Mouse (Mus musculus): Measurements from ENCODE around the gene Gm45234.
A peak's percentile ranks its signal among the peaks of the same experiment; 100 is the strongest.

Gene Gm45234

DNA sequence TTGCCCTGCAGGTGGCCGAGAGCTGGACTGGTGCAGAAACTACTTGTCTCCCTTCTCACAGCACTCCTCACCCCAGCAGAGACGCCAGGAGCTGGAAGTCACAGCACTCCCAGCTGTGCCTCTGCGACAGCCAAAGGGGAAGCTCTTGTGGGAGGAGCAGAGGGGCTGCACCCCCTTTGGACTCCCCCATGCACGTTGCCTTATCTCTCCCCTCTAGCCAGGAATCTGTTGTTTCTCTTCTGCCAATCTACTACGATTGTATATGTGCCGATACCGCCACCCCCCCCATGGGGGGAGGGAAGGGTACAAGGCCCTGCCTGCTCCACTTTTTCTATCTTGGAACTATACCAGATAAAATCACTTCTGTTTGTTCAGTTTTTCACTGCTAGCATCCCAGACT is 52.0 kb downstream of the Gm45234 start:
- DNase-seq: no peak

- peak; percentile 84 for DNase-seq
Measured at GRCm38 (mm10) chr6:124702784-124703103, 53.1 kb downstream of the Gm45234 start.

DNA sequence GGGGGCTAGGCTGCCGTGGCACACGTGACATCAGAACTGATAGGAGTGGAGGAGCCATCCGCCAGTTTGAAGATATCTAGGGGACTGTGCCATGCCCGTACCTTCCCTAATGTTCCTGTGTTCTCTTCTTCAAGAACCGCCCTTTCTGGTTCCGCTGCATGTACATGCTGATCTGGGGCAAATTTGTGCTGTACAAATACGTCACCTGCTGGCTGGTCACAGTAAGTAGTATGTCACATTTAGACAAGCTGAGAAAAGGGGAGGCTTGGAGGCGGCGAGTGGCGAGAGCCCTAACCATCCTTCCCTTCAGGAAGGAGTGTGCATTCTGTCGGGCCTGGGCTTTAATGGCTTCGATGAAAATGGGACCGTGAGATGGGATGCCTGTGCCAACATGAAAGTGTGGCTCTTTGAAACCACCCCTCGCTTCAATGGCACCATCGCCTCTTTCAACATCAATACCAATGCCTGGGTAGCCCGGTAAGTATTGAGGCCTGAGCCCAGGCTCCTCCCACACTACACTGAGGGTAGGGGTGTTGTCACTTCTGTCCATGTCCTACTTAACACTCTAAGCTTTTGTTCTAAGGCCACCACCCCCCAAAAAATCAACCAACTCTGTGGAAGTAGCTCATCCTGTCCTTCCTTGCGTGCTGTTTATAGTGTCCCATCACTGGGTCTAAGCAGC is 53.6 kb downstream of the Gm45234 start:
- no peak for DNase-seq

DNA sequence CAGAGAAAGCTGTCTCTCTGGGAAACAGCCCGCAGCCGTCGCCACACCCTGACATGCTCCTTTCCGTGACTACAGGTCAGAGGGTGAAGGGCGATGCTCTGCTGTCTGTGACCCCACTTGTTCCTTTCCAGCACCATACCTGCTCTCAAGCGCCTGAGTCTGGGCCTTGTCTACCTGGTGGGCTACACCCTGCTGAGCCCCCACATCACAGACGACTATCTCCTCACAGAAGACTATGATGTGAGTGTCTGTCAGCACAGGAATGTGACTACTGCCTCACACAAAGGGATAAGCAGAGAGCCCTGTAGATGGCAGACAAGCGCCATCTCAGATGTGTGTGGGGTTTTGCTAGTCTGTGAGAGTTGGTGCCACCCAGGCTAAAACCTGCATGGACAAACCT is 54.5 kb downstream of the Gm45234 start:
- DNase-seq: peak; percentile 51 to 60

- no peak for DNase-seq
Measured at GRCm38 (mm10) chr6:124699962-124700610, 55.7 kb downstream of the Gm45234 start.

- DNase-seq: no peak
Measured at GRCm38 (mm10) chr6:124699366-124699765, 56.5 kb downstream of the Gm45234 start.

DNA sequence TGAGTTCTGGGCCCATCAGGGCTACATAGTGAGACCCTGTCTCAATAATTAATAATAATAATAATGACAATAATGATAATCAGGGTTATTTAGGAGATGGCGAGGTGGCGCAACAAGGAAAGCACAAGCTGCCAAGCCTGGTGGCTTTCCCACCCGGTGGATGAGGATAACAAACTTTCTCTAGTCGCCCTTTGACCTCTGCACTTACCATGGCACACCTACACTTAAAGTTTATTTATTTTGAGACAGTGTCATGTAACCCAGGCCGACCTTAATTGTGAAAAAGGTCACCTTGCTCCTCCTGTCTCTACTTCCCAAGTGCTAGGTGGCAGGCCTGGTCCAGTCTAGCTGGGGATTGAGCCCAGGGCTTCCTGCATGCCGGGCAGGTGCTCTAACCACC is 57.1 kb downstream of the Gm45234 start:
- DNase-seq: no peak

DNA sequence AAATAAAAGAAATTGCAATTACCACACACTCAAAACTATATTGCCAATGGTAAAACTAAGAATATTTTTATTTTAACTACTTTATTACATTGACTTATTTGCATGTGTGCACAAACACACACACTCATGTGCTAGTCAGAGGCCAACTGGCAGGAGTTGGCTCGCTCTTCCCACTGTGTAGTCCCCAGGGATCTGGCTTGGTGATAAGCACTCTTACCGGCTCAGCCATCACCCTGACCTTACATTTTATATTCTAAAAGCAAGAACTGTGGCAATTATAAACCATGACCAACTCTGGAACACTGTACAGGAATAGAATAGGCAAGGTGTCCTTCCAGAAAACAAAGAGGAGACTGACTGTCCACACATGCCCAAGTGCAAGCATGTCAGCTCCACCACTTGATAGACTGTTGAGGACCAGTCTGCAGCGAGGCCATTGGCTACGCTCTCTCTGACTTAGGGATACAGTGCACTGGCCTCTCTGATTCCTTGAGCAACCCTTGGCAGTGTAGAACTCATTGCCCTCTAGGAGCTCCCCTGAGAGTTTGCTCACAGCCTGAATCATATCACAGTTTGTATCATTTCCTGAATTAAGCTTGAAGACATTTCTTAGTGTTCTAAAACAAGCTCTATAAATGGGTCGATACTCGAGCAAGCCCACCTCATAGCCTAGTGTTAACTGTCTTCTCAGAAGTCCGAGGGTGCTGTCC is 59.2 kb downstream of the Gm45234 start:
- DNase-seq: no peak

- DNase-seq: peak; percentile 57 to 70
Measured at GRCm38 (mm10) chr6:124694166-124694955, 61.5 kb downstream of the Gm45234 start.

- DNase-seq: no peak
Measured at GRCm38 (mm10) chr6:124693243-124693981, 62.4 kb downstream of the Gm45234 start.

GRCm38 (mm10) chr6:124690517-124690916 is 65.3 kb downstream of the Gm45234 start:
- no peak for DNase-seq
